Mouse (Mus musculus) limb, embryonic 14.5 days (tissue): Measurements from ENCODE around the gene Slc35b1. TPM values are rescaled to one million over a fixed set of nuclear protein-coding genes. Genes with fewer than 3 reads are reported as not detected.

Experiments used
- ATAC-seq: fragments of 200-750 bp; cut with Nextera tagmentation; 2 replicates; pipeline ENCODE4 v1.8.0; 2017; ENCODE audit warnings: low read depth, moderate number of reproducible peaks, moderate TSS enrichment; ENCODE audit not compliant: low FRiP score
- DNase-seq: peaks from one replicate; pipeline ENCODE4 v3.0.0-alpha.2; 2015; ENCODE audit warnings: low spot score
- H3K27ac ChIP-seq: fragments of 300-500 bp; sonication (generic); replicated peaks from 2 replicates; pipeline ENCODE4 v1.5.1; 2014; ENCODE audit warnings: low read depth, mild to moderate bottlenecking, low read length, moderate library complexity, mixed read lengths
- H3K27me3 ChIP-seq: fragments of 300-500 bp; sonication (generic); 2 replicates; pipeline ENCODE4 v1.6.1; 2014; ENCODE audit warnings: low read length, mixed read lengths; ENCODE audit not compliant: control insufficient read depth, insufficient read depth
- H3K36me3 ChIP-seq: fragments of 300-500 bp; sonication (generic); 2 replicates; pipeline ENCODE4 v1.6.1; 2014; ENCODE audit warnings: mild to moderate bottlenecking, low read length, moderate library complexity, mixed read lengths; ENCODE audit not compliant: control insufficient read depth, insufficient read depth
- H3K4me1 ChIP-seq: fragments of 300-500 bp; sonication (generic); 2 replicates; pipeline ENCODE4 v1.6.1; 2014; ENCODE audit warnings: antibody characterized with exemption, low read length, mixed read lengths; ENCODE audit not compliant: control insufficient read depth, insufficient read depth
- H3K4me2 ChIP-seq: fragments of 300-500 bp; sonication (generic); replicated peaks from 2 replicates; pipeline ENCODE4 v1.6.1; 2014; ENCODE audit warnings: low read depth, mild to moderate bottlenecking, low read length, moderate library complexity; ENCODE audit not compliant: severe bottlenecking
- H3K4me3 ChIP-seq: fragments of 300-500 bp; sonication (generic); replicated peaks from 2 replicates; pipeline ENCODE4 v1.5.1; 2014; ENCODE audit warnings: low read length
- H3K9ac ChIP-seq: fragments of 300-500 bp; sonication (generic); 2 replicates; pipeline ENCODE4 v1.6.1; 2014; ENCODE audit warnings: mild to moderate bottlenecking, low read depth, low read length, moderate library complexity; ENCODE audit not compliant: severe bottlenecking
- H3K9me3 ChIP-seq: fragments of 300-500 bp; sonication (generic); 2 replicates; pipeline ENCODE4 v1.6.1; 2016; ENCODE audit warnings: low read length; ENCODE audit not compliant: control insufficient read depth
- POLR2A ChIP-seq: fragments of 200-500 bp; IDR thresholded peaks from 2 replicates; pipeline ENCODE4 v1.8.0; 2012; ENCODE audit warnings: inconsistent platforms, mild to moderate bottlenecking, moderate library complexity, borderline replicate concordance; ENCODE audit not compliant: insufficient read depth, insufficient read length; ENCODE audit errors: extremely low read depth
- WGBS: fragments of 180-500 bp; shearing (Covaris S2); extraction: QIAGEN DNeasy Blood & Tissue Kit; methylation state at CpG from one replicate; pipeline ENCODE4 v1.1.7; 2014; 5-methylcytosine and 5-hydroxymethylcytosine counted together
- polyA plus RNA-seq, 2 experiments: library from polyadenylated mRNA; depleted of rRNA in 1 of 2; stranded (reverse) in 1 of 2; unstranded in 1 of 2; fragments of >200 nt; fragmentation: Nextera tagmentation in 1 of 2; extraction: Ambion mirVana in 1 of 2; gene quantifications; 2 replicates each; pipeline versions ENCODE4 v1.2.1 to v1.2.3; 2012 to 2014

Gene Slc35b1
- polyA plus RNA-seq, 2 experiments: 98.1 to 117 TPM

GRCm38 (mm10) chr11:95390420-95390819, 5.9 kb downstream of the Slc35b1 start:
- peaks cover 58% of the 10 kb centered on the region for H3K36me3 ChIP-seq

GRCm38 (mm10) chr11:95391201-95391600, 6.7 kb downstream of the Slc35b1 start:
- no peak for TF ChIP-seq POLR2A
- no peak overlapping the region for H3K27ac ChIP-seq
- no peak overlapping the region for H3K4me2 ChIP-seq
- H3K4me3 ChIP-seq: no peak overlapping the region
- peaks cover 10% of the 10 kb centered on the region; the same call in 1 of the 2 replicates for H3K4me1 ChIP-seq
- H3K36me3 ChIP-seq: peaks cover 58% of the 10 kb centered on the region
- DNase-seq (no peak), ATAC-seq (no peak)
- H3K9me3 ChIP-seq: no peaks in the 10 kb centered on the region
- 73% methylated on average over 4 of the region's 4 CpGs for WGBS
- no peak overlapping the region for H3K9ac ChIP-seq
- H3K27me3 ChIP-seq: no peaks in the 10 kb centered on the region

More at GRCm38 (mm10) chr11:95390420-95390819, 5.9 kb downstream of the Slc35b1 start:
- H3K27me3 ChIP-seq: no peaks in the 10 kb centered on the region
- WGBS: 94% methylated on average over 6 of the region's 6 CpGs
- DNase-seq (no peak), ATAC-seq (no peak)
- H3K4me1 ChIP-seq: peaks cover 10% of the 10 kb centered on the region; the same call in 1 of the 2 replicates
- H3K9me3 ChIP-seq: no peaks in the 10 kb centered on the region
- no peak for TF ChIP-seq POLR2A
- H3K4me2 ChIP-seq: no peak overlapping the region
- H3K9ac ChIP-seq: no peak overlapping the region
- no peak overlapping the region for H3K27ac ChIP-seq
- H3K4me3 ChIP-seq: no peak overlapping the region

- 55% methylated on average over 5 of the region's 5 CpGs for WGBS
- H3K9me3 ChIP-seq: no peaks in the 10 kb centered on the region
- 0 out of 2 replicates have a peak overlapping the region, but pooled peaks have one; percentile 21 for H3K9ac ChIP-seq
- no peak for DNase-seq
- H3K36me3 ChIP-seq: peaks cover 53% of the 10 kb centered on the region
- ATAC-seq: no peak
- H3K4me1 ChIP-seq: peaks cover 10% of the 10 kb centered on the region; the same call in 1 of the 2 replicates
- TF ChIP-seq POLR2A: no peak
- no peak overlapping the region for H3K4me2 ChIP-seq
- H3K27ac ChIP-seq: peak overlapping the region; percentile 33; the same call in 1 of the 2 replicates
- no peaks in the 10 kb centered on the region for H3K27me3 ChIP-seq
- no peak overlapping the region for H3K4me3 ChIP-seq
Observed at GRCm38 (mm10) chr11:95391743-95392142, 7.3 kb downstream of the Slc35b1 start.

GRCm38 (mm10) chr11:95392223-95392667, 7.8 kb downstream of the Slc35b1 start:
- Histone ChIP-seq H3K4me3 (no peak overlapping the region), H3K27ac (peak overlapping the region; percentile 33; the same call in 1 of the 2 replicates), H3K9me3 (no peaks in the 10 kb centered on the region), H3K4me2 (no peak overlapping the region), H3K4me1 (peaks cover 10% of the 10 kb centered on the region; the same call in 1 of the 2 replicates), H3K27me3 (no peaks in the 10 kb centered on the region), H3K9ac (peak overlapping the region; percentile 21; the same call in 1 of the 2 replicates), H3K36me3 (peaks cover 48% of the 10 kb centered on the region)
- peak; percentile 58 for DNase-seq
- peak; percentile 67; the same call in 1 of the 2 replicates for ATAC-seq
- WGBS: 37% methylated on average over 7 of the region's 7 CpGs
- no peak for TF ChIP-seq POLR2A

- no peak overlapping the region for H3K4me3 ChIP-seq
- 63% methylated on average over 11 of the region's 11 CpGs for WGBS
- no peaks in the 10 kb centered on the region for H3K27me3 ChIP-seq
- DNase-seq (no peak), ATAC-seq (no peak)
- no peak for TF ChIP-seq POLR2A
- H3K27ac ChIP-seq: no peak overlapping the region
- H3K36me3 ChIP-seq: peaks cover 41% of the 10 kb centered on the region
- H3K4me1 ChIP-seq: peaks cover 10% of the 10 kb centered on the region; the same call in 1 of the 2 replicates
- H3K4me2 ChIP-seq: no peak overlapping the region
- H3K9me3 ChIP-seq: no peaks in the 10 kb centered on the region
- H3K9ac ChIP-seq: no peak overlapping the region
Observed at GRCm38 (mm10) chr11:95392708-95393499, 8.4 kb downstream of the Slc35b1 start.
